Comparison of ENCODE assay signal across 16 mouse cellular contexts in the genomic region with DNA sequence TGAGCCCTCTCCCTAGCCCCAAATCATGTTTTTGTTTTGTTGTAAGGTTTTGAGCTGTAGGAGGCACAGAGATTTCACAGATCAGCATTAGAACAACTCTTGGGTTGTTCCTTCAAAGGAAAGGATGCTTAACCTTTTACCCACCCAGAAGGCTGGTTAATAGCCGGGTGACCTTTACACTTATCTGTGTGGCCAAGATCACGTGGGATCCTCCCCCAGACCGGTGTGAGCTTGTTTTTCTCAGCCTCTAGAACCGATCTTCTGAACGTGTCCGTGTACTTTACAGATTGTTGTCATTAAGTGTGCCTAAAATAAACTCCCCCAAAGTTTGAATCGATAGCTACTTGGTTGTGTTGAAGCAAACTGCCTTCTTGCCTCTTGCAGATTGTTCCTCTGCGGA. TPM values are rescaled to one million over a fixed set of nuclear protein-coding genes. Genes with fewer than 3 reads are reported as not detected.
DNase-seq lines count a peak whose midpoint lies in the region; ATAC-seq lines count a peak whose summit lies in the region.
"Had no signal": no experiment of that assay in that cellular context is flagged by ENCODE, and none has a peak within 500 bp of the region (broad histone marks: within the 10 kb centered on the region; RNA-seq: fewer than 3 reads in every experiment).

No protein-coding gene starts in this region.

- 82% methylated on average over 8 of the region's 8 CpGs for WGBS in hindbrain, embryonic 10.5 days

- no peak overlapping the region for H3K27ac ChIP-seq in hindbrain, embryonic 10.5 days

- peaks cover 5% of the 10 kb centered on the region; the same call in 1 of the 2 replicates for H3K4me1 ChIP-seq in hindbrain, embryonic 10.5 days (replicated peaks)

- H3K27me3 ChIP-seq in hindbrain, embryonic 10.5 days (ENCODE audit: insufficient read depth, poor library complexity, severe bottlenecking), result peaks cover 20% of the 10 kb centered on the region

- DNase-seq in adrenal gland, postnatal 10 days, result peak; percentile 53
- no peak for DNase-seq in adrenal gland, postnatal 4 days (ENCODE audit: low spot score in 2 of 2)
- peak; percentile 30 for DNase-seq in ovary, adult 18-20 months (ENCODE audit: low spot score)
- no peak for DNase-seq in ovary, postnatal 14 days (ENCODE audit: low spot score)
- DNase-seq in kidney, adult 9 months, result peak; percentile 93
- no peak for DNase-seq in urinary bladder, adult 2 months (ENCODE audit: low spot score)
- DNase-seq in hindbrain, embryonic 10.5 days (ENCODE audit: low spot score), result no peak
- DNase-seq: cerebellum, postnatal 14 days; gastrocnemius, postnatal 14 days; heart, postnatal 36 days; layer of hippocampus, adult 9-11 months; left cerebral cortex, postnatal 4 days; lung, embryonic 14.5 days had no signal

- no peak for ATAC-seq in megakaryocyte, adult 5-6 weeks (ENCODE audit: poor library complexity, severe bottlenecking)

- no peaks in the 10 kb centered on the region for H3K9me3 ChIP-seq in hindbrain, embryonic 10.5 days
- H3K9me3 ChIP-seq: G1E had no signal

- H3K4me3 ChIP-seq in hindbrain, embryonic 10.5 days, result no peak overlapping the region

- peaks cover 40% of the 10 kb centered on the region for H3K36me3 ChIP-seq in hindbrain, embryonic 10.5 days

RNA-seq across cellular contexts. Expression of a gene that starts 3.5 kb away (rescaled TPM):
- total RNA-seq in adrenal gland, postnatal 10 days (2021), result 1 to 10 TPM; 3.6 to 5.1 TPM
- 1 to 10 TPM; 3.9 to 4.3 TPM for total RNA-seq in adrenal gland, postnatal 4 days (2021)
- polyA plus RNA-seq in urinary bladder, adult 2 months (2012; rRNA removed), result 3.0 and 3.9 TPM in 2 replicates
- total RNA-seq in megakaryocyte, adult 5-6 weeks (2015), result 0.13 TPM in 1 of 2 replicates, not detected in the other
- total RNA-seq in megakaryocyte, adult 5-6 weeks (2017), result not detected in 2 replicates
- polyA plus RNA-seq in hindbrain, embryonic 10.5 days (2016; fragmentation: Nextera tagmentation; extraction: Ambion mirVana), result 1.7 and 2.5 TPM in 2 replicates
- total RNA-seq: neutrophil, adult 5-6 weeks had no signal
- polyA plus RNA-seq: G1E had no signal

RNA-seq across cellular contexts. Expression of a gene that starts 36.9 kb away (rescaled TPM):
- 10 to 100 TPM; 16.4 to 19.7 TPM for total RNA-seq in adrenal gland, postnatal 10 days (2021)
- total RNA-seq in adrenal gland, postnatal 4 days (2021), result 10 to 100 TPM; 22.7 to 23.6 TPM
- polyA plus RNA-seq in urinary bladder, adult 2 months (2012; rRNA removed), result 16.4 and 18.0 TPM in 2 replicates
- 8.7 and 10.9 TPM in 2 replicates for total RNA-seq in megakaryocyte, adult 5-6 weeks (2015)
- total RNA-seq in megakaryocyte, adult 5-6 weeks (2017), result 13.5 and 14.2 TPM in 2 replicates
- 41.9 and 44.9 TPM in 2 replicates for polyA plus RNA-seq in hindbrain, embryonic 10.5 days (2016; fragmentation: Nextera tagmentation; extraction: Ambion mirVana)

RNA-seq across cellular contexts. Expression of a gene that starts 44.3 kb away (rescaled TPM):
- total RNA-seq in adrenal gland, postnatal 10 days (2021), result 10 to 100 TPM; 73.2 to 78.2 TPM
- total RNA-seq in adrenal gland, postnatal 4 days (2021), result 10 to 100 TPM; 94.6 to 98.5 TPM
- polyA plus RNA-seq in urinary bladder, adult 2 months (2012; rRNA removed), result 30.8 and 41.0 TPM in 2 replicates
- 5.8 and 6.2 TPM in 2 replicates for total RNA-seq in megakaryocyte, adult 5-6 weeks (2015)
- 5.5 and 7.0 TPM in 2 replicates for total RNA-seq in megakaryocyte, adult 5-6 weeks (2017)
- 37.9 and 40.8 TPM in 2 replicates for polyA plus RNA-seq in hindbrain, embryonic 10.5 days (2016; fragmentation: Nextera tagmentation; extraction: Ambion mirVana)

RNA-seq across cellular contexts. Expression of a gene that starts 44.7 kb away (rescaled TPM):
- 10 to 100 TPM; 48.5 to 49.2 TPM for total RNA-seq in adrenal gland, postnatal 10 days (2021)
- total RNA-seq in adrenal gland, postnatal 4 days (2021), result 10 to 100 TPM; 53.6 to 62.6 TPM
- polyA plus RNA-seq in urinary bladder, adult 2 months (2012; rRNA removed), result 29.4 and 31.0 TPM in 2 replicates
- total RNA-seq in megakaryocyte, adult 5-6 weeks (2015), result 29.8 and 32.0 TPM in 2 replicates
- 76.5 and 79.1 TPM in 2 replicates for total RNA-seq in megakaryocyte, adult 5-6 weeks (2017)
- 166 and 178 TPM in 2 replicates for polyA plus RNA-seq in hindbrain, embryonic 10.5 days (2016; fragmentation: Nextera tagmentation; extraction: Ambion mirVana)

Comparison
In these comparisons a context has a peak if more than half of its experiments do, and no peak if none do; other contexts are left out.
1. DNase-seq: peak in adrenal gland, postnatal 10 days (single experiment), ovary, adult 18-20 months (single experiment) and kidney, adult 9 months (single experiment); none in adrenal gland, postnatal 4 days (0 of 2), ovary, postnatal 14 days (single experiment), urinary bladder, adult 2 months (single experiment) and hindbrain, embryonic 10.5 days (single experiment).
2. RNA of a gene that starts 3.5 kb away (total RNA-seq): 3.6 to 5.1 TPM in adrenal gland, postnatal 10 days and 3.9 to 4.3 TPM in adrenal gland, postnatal 4 days; 0.13 TPM in megakaryocyte, adult 5-6 weeks; every median in the first group is over 4 times any median in the second.
3. RNA of a gene that starts 44.3 kb away (total RNA-seq): 94.6 to 98.5 TPM in adrenal gland, postnatal 4 days and 73.2 to 78.2 TPM in adrenal gland, postnatal 10 days; 5.5 to 7.0 TPM in megakaryocyte, adult 5-6 weeks; every median in the first group is over 4 times any median in the second.